In genomic region chr9:51006846-51007245, GRCm38 (mm10) we compare ENCODE assay signal across 8 mouse cellular contexts. TPM values are rescaled to one million over a fixed set of nuclear protein-coding genes. Genes with fewer than 3 reads are reported as not detected.
DNase-seq lines count a peak whose midpoint lies in the region; ATAC-seq lines count a peak whose summit lies in the region.

No protein-coding gene starts in this region.

- H3K4me2 ChIP-seq in hindbrain, embryonic 12.5 days (replicated peaks), result no peak overlapping the region
- peak overlapping the region; percentile 85; the same call in 1 of the 2 replicates for H3K4me2 ChIP-seq in heart, embryonic 14.5 days (ENCODE audit: low read length)

- H3K4me3 ChIP-seq in hindbrain, embryonic 10.5 days, result no peak overlapping the region
- H3K4me3 ChIP-seq in hindbrain, embryonic 12.5 days, result no peak overlapping the region
- H3K4me3 ChIP-seq in embryonic facial prominence, embryonic 10.5 days, result peak overlapping the region; percentile 96; the same call in 1 of the 2 replicates
- no peak overlapping the region for H3K4me3 ChIP-seq in heart, embryonic 14.5 days (ENCODE audit: control insufficient read depth in 1 of 2, insufficient read depth in 1 of 2, low read depth in 1 of 2, low read length in 2 of 2)

- H3K27ac ChIP-seq in hindbrain, embryonic 10.5 days, result no peak overlapping the region
- no peak overlapping the region for H3K27ac ChIP-seq in hindbrain, embryonic 12.5 days
- no peak overlapping the region for H3K27ac ChIP-seq in embryonic facial prominence, embryonic 10.5 days (replicated peaks)
- no peak overlapping the region for H3K27ac ChIP-seq in heart, embryonic 14.5 days (replicated peaks in 1 of 2; ENCODE audit: control insufficient read depth in 1 of 2, insufficient read depth in 1 of 2, low read depth in 2 of 2, low read length in 2 of 2)

- peaks cover 27% of the 10 kb centered on the region for H3K4me1 ChIP-seq in hindbrain, embryonic 10.5 days (replicated peaks)
- no peaks in the 10 kb centered on the region for H3K4me1 ChIP-seq in hindbrain, embryonic 12.5 days
- H3K4me1 ChIP-seq in embryonic facial prominence, embryonic 10.5 days, result peaks cover 10% of the 10 kb centered on the region; the same call in 1 of the 2 replicates
- H3K4me1 ChIP-seq in heart, embryonic 14.5 days (ENCODE audit: control insufficient read depth in 2 of 2, insufficient read depth in 2 of 2, low read length in 2 of 2), result peaks cover 5 to 15% of the 10 kb centered on the region in 2 experiments; a peak in 2 of 4 replicates

- H3K9me3 ChIP-seq in hindbrain, embryonic 10.5 days, result no peaks in the 10 kb centered on the region
- no peaks in the 10 kb centered on the region for H3K9me3 ChIP-seq in hindbrain, embryonic 12.5 days (replicated peaks)
- no peaks in the 10 kb centered on the region for H3K9me3 ChIP-seq in embryonic facial prominence, embryonic 10.5 days
- H3K9me3 ChIP-seq in heart, embryonic 14.5 days (ENCODE audit: control insufficient read depth, low read length), result no peaks in the 10 kb centered on the region

- peaks cover 19% of the 10 kb centered on the region for H3K27me3 ChIP-seq in hindbrain, embryonic 10.5 days (ENCODE audit: insufficient read depth, poor library complexity, severe bottlenecking)
- H3K27me3 ChIP-seq in hindbrain, embryonic 12.5 days, result no peaks in the 10 kb centered on the region
- H3K27me3 ChIP-seq in embryonic facial prominence, embryonic 10.5 days (replicated peaks; ENCODE audit: low read depth, poor library complexity, severe bottlenecking), result peaks cover 18% of the 10 kb centered on the region
- no peaks in the 10 kb centered on the region for H3K27me3 ChIP-seq in heart, embryonic 14.5 days (ENCODE audit: control insufficient read depth, insufficient read depth, low read length)

- peak; percentile 46 for DNase-seq in hindbrain, embryonic 10.5 days (ENCODE audit: low spot score)
- DNase-seq in adrenal gland, adult 8-10 months, result peak; percentile 32
- DNase-seq in embryonic facial prominence, embryonic 10.5 days (ENCODE audit: low spot score), result peak; percentile 68
- peak; percentile 41 to 61 for DNase-seq in layer of hippocampus, postnatal 36 days
- DNase-seq in spleen, adult 18-20 months, result peak; percentile 27 to 64

- no peaks in the 10 kb centered on the region for H3K36me3 ChIP-seq in hindbrain, embryonic 10.5 days
- H3K36me3 ChIP-seq in hindbrain, embryonic 12.5 days, result no peaks in the 10 kb centered on the region
- no peaks in the 10 kb centered on the region for H3K36me3 ChIP-seq in embryonic facial prominence, embryonic 10.5 days (replicated peaks)
- H3K36me3 ChIP-seq in heart, embryonic 14.5 days (ENCODE audit: control insufficient read depth, insufficient read depth, low read length), result no peaks in the 10 kb centered on the region

- ATAC-seq in hindbrain, embryonic 12.5 days (ENCODE audit: low FRiP score), result no peak
- ATAC-seq in heart, embryonic 14.5 days (ENCODE audit: insufficient number of reproducible peaks, insufficient read depth, low FRiP score, low read depth), result no peak
- peak; percentile 61 for ATAC-seq in megakaryocyte progenitor cell, adult 5-6 weeks (replicated peaks; ENCODE audit: poor library complexity)

- no peak overlapping the region for H3K9ac ChIP-seq in hindbrain, embryonic 12.5 days
- no peak overlapping the region for H3K9ac ChIP-seq in heart, embryonic 14.5 days (ENCODE audit: low read length)

- WGBS in hindbrain, embryonic 10.5 days, result 8% methylated on average over 4 of the region's 4 CpGs
- 5% methylated on average over 4 of the region's 4 CpGs for WGBS in hindbrain, embryonic 12.5 days
- 5% methylated on average over 4 of the region's 4 CpGs for WGBS in embryonic facial prominence, embryonic 10.5 days
- 6% methylated on average over 4 of the region's 4 CpGs for WGBS in heart, embryonic 14.5 days

RNA-seq across cellular contexts. Expression of gene Sik2, which starts 2.0 kb away (rescaled TPM):
- polyA plus RNA-seq in hindbrain, embryonic 10.5 days (2016; fragmentation: Nextera tagmentation; extraction: Ambion mirVana), result 14.2 and 14.7 TPM in 2 replicates
- 17.7 and 20.3 TPM in 2 replicates for polyA plus RNA-seq in hindbrain, embryonic 12.5 days (2016; fragmentation: Nextera tagmentation; extraction: Ambion mirVana)
- total RNA-seq in adrenal gland, adult 8-10 months (2022), result 10 to 100 TPM; 58.6 to 85.4 (median 73.7) TPM
- 18.3 and 19.9 TPM in 2 replicates for polyA plus RNA-seq in embryonic facial prominence, embryonic 10.5 days (2016; fragmentation: Nextera tagmentation; extraction: Ambion mirVana)
- polyA plus RNA-seq in heart, embryonic 14.5 days (2014; fragmentation: Nextera tagmentation; extraction: Ambion mirVana), result 13.4 and 15.6 TPM in 2 replicates
- total RNA-seq in layer of hippocampus, postnatal 36 days (2021), result 10 to 100 TPM; 37.8 to 43.5 TPM
- 27.1 and 27.3 TPM in 2 replicates for total RNA-seq in megakaryocyte progenitor cell, adult 5-6 weeks (2015)
- 12.3 and 19.8 TPM in 2 replicates for total RNA-seq in megakaryocyte progenitor cell, adult 5-6 weeks (2017)

RNA-seq across cellular contexts. Expression of gene Btg4, which starts 53.9 kb away (rescaled TPM):
- polyA plus RNA-seq in hindbrain, embryonic 10.5 days (2016; fragmentation: Nextera tagmentation; extraction: Ambion mirVana), result not detected in 2 replicates
- not detected in 2 replicates for polyA plus RNA-seq in hindbrain, embryonic 12.5 days (2016; fragmentation: Nextera tagmentation; extraction: Ambion mirVana)
- total RNA-seq in adrenal gland, adult 8-10 months (2022), result not detected
- polyA plus RNA-seq in embryonic facial prominence, embryonic 10.5 days (2016; fragmentation: Nextera tagmentation; extraction: Ambion mirVana), result not detected in 2 replicates
- not detected in 2 replicates for polyA plus RNA-seq in heart, embryonic 14.5 days (2014; fragmentation: Nextera tagmentation; extraction: Ambion mirVana)
- not detected for total RNA-seq in layer of hippocampus, postnatal 36 days (2021)
- total RNA-seq in megakaryocyte progenitor cell, adult 5-6 weeks (2015), result 0.10 TPM in 1 of 2 replicates, not detected in the other
- total RNA-seq in megakaryocyte progenitor cell, adult 5-6 weeks (2017), result not detected in 2 replicates
